Mouse (Mus musculus) kidney, adult 2 months (tissue): ENCODE measurements around the gene Poll.

Experiments
- CTCF ChIP-seq: fragments of 200-500 bp; conservative IDR thresholded peaks from 2 replicates; pipeline ENCODE4 v1.5.1; 2011; ENCODE audit warnings: low read depth, mild to moderate bottlenecking, control low read depth, low read length, moderate library complexity, mixed read lengths; ENCODE audit not compliant: insufficient read depth, insufficient read length
- POLR2A ChIP-seq: fragments of 200-500 bp; IDR thresholded peaks from one replicate; pipeline ENCODE4 v1.6.1; 2011; ENCODE audit warnings: low read depth, low read length, control low read depth

GRCm38 (mm10) chr19:45537505-45537904 is 22.8 kb downstream of the Poll start:
- TF ChIP-seq CTCF: peak; percentile 84
- TF ChIP-seq POLR2A: no peak
